Mouse (Mus musculus) hindbrain, embryonic 13.5 days (tissue): ENCODE measurements around the gene Tpbgl. TPM values are rescaled to one million over a fixed set of nuclear protein-coding genes. Genes with fewer than 3 reads are reported as not detected.

ENCODE experiments used
- ATAC-seq: fragments of 200-750 bp; cut with Nextera tagmentation; 2 replicates; pipeline ENCODE4 v1.8.0; 2017; ENCODE audit warnings: moderate TSS enrichment; ENCODE audit not compliant: low FRiP score
- H3K27ac ChIP-seq: fragments of 300-500 bp; sonication (generic); 2 replicates; pipeline ENCODE4 v1.5.1; 2015; ENCODE audit warnings: inconsistent platforms, mild to moderate bottlenecking, moderate library complexity
- H3K27me3 ChIP-seq: fragments of 300-500 bp; sonication (generic); 2 replicates; pipeline ENCODE4 v1.6.1; 2015; ENCODE audit warnings: mild to moderate bottlenecking, inconsistent platforms
- H3K36me3 ChIP-seq: fragments of 300-500 bp; sonication (generic); 2 replicates; pipeline ENCODE4 v1.6.1; 2015; ENCODE audit warnings: mild to moderate bottlenecking, inconsistent platforms
- H3K4me1 ChIP-seq: fragments of 300-500 bp; sonication (generic); replicated peaks from 2 replicates; pipeline ENCODE4 v1.6.1; 2015; ENCODE audit warnings: inconsistent platforms
- H3K4me2 ChIP-seq: fragments of 300-500 bp; sonication (generic); 2 replicates; pipeline ENCODE4 v1.6.1; 2015; ENCODE audit warnings: inconsistent platforms, mild to moderate bottlenecking, moderate library complexity
- H3K4me3 ChIP-seq: fragments of 300-500 bp; sonication (generic); 2 replicates; pipeline ENCODE4 v1.5.1; 2015; ENCODE audit warnings: mild to moderate bottlenecking, inconsistent platforms
- H3K9ac ChIP-seq: fragments of 300-500 bp; sonication (generic); 2 replicates; pipeline ENCODE4 v1.6.1; 2015; ENCODE audit warnings: mild to moderate bottlenecking, inconsistent platforms
- H3K9me3 ChIP-seq: fragments of 300-500 bp; sonication (generic); 2 replicates; pipeline ENCODE4 v1.6.1; 2016; ENCODE audit warnings: inconsistent platforms
- whole genome bisulfite sequencing: fragments of 180-500 bp; shearing (Covaris S2); methylation state at CpG from one replicate; pipeline ENCODE4 v1.1.7; 2015; 5-methylcytosine and 5-hydroxymethylcytosine counted together
- polyA plus RNA-seq: library from polyadenylated mRNA; unstranded; fragments of >200 nt; fragmentation: Nextera tagmentation; extraction: Ambion mirVana; gene quantifications from 2 replicates; pipeline ENCODE4 v1.2.1, GENCODE M21; 2015

Tpbgl gene
- polyA plus RNA-seq, 1 experiment from 2014 or later, result 1.4 TPM

DNA sequence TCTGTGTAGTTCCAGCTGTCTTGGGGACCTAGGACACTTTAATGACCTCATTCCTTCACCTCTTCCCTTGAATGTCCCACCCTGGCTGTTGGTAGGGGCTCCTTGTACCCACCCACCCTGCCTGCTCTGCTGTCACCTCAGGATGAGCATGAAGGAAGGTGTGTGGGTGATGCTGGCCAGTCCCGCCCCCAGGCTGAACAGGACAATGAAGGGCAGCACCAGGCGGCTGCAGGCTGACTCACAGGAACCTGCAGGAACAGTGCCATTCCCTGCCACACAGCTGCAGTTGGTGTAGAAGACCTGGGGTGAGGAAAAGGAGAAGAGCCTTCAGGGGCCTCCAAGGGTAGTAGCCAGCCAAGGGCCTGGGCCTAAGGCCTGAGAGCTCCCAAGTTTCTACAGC lies 35.4 kb upstream of the Tpbgl start:
- Histone ChIP-seq H3K36me3 (no peaks in the 10 kb centered on the region), H3K27ac (no peak overlapping the region), H3K9me3 (no peaks in the 10 kb centered on the region), H3K4me2 (no peak overlapping the region), H3K27me3 (no peaks in the 10 kb centered on the region), H3K4me3 (no peak overlapping the region), H3K4me1 (peaks cover 15% of the 10 kb centered on the region), H3K9ac (no peak overlapping the region)
- ATAC-seq, result no peak
- 84% methylated on average over 2 of the region's 2 CpGs for WGBS

- Histone ChIP-seq H3K4me1 (peaks cover 15% of the 10 kb centered on the region), H3K27me3 (no peaks in the 10 kb centered on the region), H3K9ac (no peak overlapping the region), H3K36me3 (no peaks in the 10 kb centered on the region), H3K9me3 (no peaks in the 10 kb centered on the region), H3K27ac (no peak overlapping the region), H3K4me2 (no peak overlapping the region), H3K4me3 (no peak overlapping the region)
- 79% methylated on average over 14 of the region's 14 CpGs for WGBS
- ATAC-seq, result no peak
Measured at GRCm38 (mm10) chr7:99661571-99662230, 34.8 kb upstream of the Tpbgl start.

GRCm38 (mm10) chr7:99661071-99661470 lies 34.2 kb upstream of the Tpbgl start:
- Histone ChIP-seq H3K9ac (no peak overlapping the region), H3K4me1 (peaks cover 15% of the 10 kb centered on the region), H3K9me3 (no peaks in the 10 kb centered on the region), H3K4me2 (no peak overlapping the region), H3K4me3 (no peak overlapping the region), H3K27me3 (no peaks in the 10 kb centered on the region), H3K27ac (no peak overlapping the region), H3K36me3 (no peaks in the 10 kb centered on the region)
- ATAC-seq, result no peak
- 92% methylated on average over 9 of the region's 9 CpGs for WGBS

DNA sequence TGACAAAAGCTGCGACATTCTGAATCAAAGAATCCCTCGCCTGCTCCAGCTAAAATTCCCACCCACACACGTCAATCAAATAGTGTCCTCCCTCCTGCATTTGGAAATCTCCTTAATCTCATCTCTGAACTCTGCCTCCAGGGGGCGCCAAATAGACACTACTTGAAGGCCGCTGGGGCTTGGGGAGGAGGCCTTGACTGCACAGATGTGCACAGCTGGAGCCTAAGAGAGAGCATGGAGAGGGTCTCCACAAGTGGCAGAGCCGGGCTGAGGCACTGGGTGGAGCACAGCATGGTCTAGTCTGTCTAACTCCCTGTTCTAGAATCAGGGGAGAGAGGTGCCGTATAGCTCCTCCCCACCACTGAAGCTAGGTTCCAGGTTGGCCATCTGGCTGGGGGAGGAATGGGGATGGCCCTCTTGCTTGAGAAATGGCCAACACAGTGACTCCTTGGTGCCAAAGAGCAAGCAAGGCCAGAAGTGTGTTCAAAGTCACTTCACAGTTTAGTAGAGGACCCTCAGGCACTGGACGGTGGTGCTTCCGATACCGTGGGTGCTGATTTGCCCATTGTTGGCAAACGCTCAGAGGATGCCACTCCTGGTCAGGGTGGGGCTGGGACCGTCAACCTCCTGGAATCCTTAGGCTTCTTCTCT lies 32.6 kb upstream of the Tpbgl start:
- H3K4me3 ChIP-seq, result no peak overlapping the region
- WGBS, result 49% methylated on average over 12 of the region's 12 CpGs
- peak; percentile 55; the same call in 1 of the 2 replicates for ATAC-seq

GRCm38 (mm10) chr7:99654244-99654643 lies 27.3 kb upstream of the Tpbgl start:
- 0 out of 2 replicates have a peak, but pooled peaks cover 2% of the 10 kb centered on the region for H3K27me3 ChIP-seq
- peaks cover 17% of the 10 kb centered on the region for H3K4me1 ChIP-seq
- no peaks in the 10 kb centered on the region for H3K9me3 ChIP-seq
- no peak overlapping the region for H3K4me2 ChIP-seq
- H3K27ac ChIP-seq, result no peak overlapping the region
- ATAC-seq, result no peak
- H3K4me3 ChIP-seq, result no peak overlapping the region
- 79% methylated on average over 11 of the region's 11 CpGs for WGBS
- no peak overlapping the region for H3K9ac ChIP-seq
- no peaks in the 10 kb centered on the region for H3K36me3 ChIP-seq

More for the DNA sequence above, 32.6 kb upstream of the Tpbgl start:
- Histone ChIP-seq H3K36me3 (no peaks in the 10 kb centered on the region), H3K27me3 (no peaks in the 10 kb centered on the region), H3K4me2 (no peak overlapping the region), H3K27ac (no peak overlapping the region), H3K9me3 (no peaks in the 10 kb centered on the region), H3K9ac (no peak overlapping the region), H3K4me1 (peaks cover 8% of the 10 kb centered on the region; the same call in 1 of the 2 replicates)

- whole genome bisulfite sequencing, result 48% methylated on average over 4 of the region's 4 CpGs
- Histone ChIP-seq H3K27ac (no peak overlapping the region), H3K4me1 (peaks cover 23% of the 10 kb centered on the region), H3K27me3 (0 out of 2 replicates have a peak, but pooled peaks cover 2% of the 10 kb centered on the region), H3K9me3 (no peaks in the 10 kb centered on the region), H3K36me3 (no peaks in the 10 kb centered on the region), H3K4me2 (no peak overlapping the region), H3K4me3 (no peak overlapping the region), H3K9ac (no peak overlapping the region)
- no peak for ATAC-seq
Measured at GRCm38 (mm10) chr7:99649585-99649984, 22.7 kb upstream of the Tpbgl start.

- Histone ChIP-seq H3K9me3 (no peaks in the 10 kb centered on the region), H3K4me2 (no peak overlapping the region), H3K27me3 (0 out of 2 replicates have a peak, but pooled peaks cover 2% of the 10 kb centered on the region), H3K27ac (no peak overlapping the region), H3K4me1 (peaks cover 23% of the 10 kb centered on the region), H3K9ac (no peak overlapping the region), H3K36me3 (no peaks in the 10 kb centered on the region), H3K4me3 (no peak overlapping the region)
- 2% methylated on average over 6 of the region's 6 CpGs for WGBS
- ATAC-seq, result no peak
Measured at GRCm38 (mm10) chr7:99648623-99649022, 21.7 kb upstream of the Tpbgl start.

DNA sequence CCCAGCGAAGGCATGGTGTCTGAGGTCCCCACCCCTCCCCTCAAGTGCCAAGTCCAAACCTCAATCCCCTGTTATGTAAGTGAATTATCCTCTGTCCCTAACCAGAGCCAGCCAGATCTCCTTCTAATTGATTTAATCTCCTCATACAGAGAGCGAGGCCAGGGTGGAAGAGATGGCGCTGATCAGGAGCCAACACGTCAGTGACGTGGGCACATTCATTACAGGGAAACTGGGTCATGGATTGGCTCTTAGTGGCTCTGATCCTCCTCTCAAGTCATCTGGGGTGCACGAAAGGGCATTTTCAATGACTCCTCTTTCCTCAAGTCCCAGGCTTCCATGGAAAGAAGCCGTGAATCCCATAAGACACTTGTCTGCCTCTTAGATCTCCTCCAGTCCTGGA lies 17.8 kb upstream of the Tpbgl start:
- 87% methylated on average over 7 of the region's 7 CpGs for WGBS
- Histone ChIP-seq H3K4me1 (peaks cover 13% of the 10 kb centered on the region; the same call in 1 of the 2 replicates), H3K4me2 (no peak overlapping the region), H3K36me3 (no peaks in the 10 kb centered on the region), H3K9me3 (no peaks in the 10 kb centered on the region), H3K4me3 (no peak overlapping the region), H3K9ac (no peak overlapping the region), H3K27me3 (no peaks in the 10 kb centered on the region), H3K27ac (no peak overlapping the region)
- ATAC-seq, result no peak

DNA sequence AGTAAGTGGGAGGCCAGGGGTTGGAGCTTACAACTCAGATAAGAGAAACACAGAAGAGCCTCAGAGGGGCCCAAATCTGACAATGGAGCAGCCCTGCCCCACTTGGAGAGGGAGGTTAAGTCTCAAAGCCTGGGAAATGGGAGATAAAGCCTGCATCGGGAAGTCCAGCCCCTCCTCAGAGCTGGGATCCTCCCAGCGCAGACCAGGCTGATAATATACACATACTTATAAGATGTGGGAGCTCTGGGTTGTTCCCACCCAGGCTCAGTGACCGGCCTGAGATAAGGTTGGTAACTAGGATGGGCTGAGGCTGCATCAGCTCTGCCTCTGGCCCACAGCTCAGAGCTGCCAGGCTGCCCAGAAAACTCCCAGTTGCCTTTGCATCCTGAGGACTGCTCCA lies 15.2 kb upstream of the Tpbgl start:
- Histone ChIP-seq H3K27ac (no peak overlapping the region), H3K9ac (no peak overlapping the region), H3K9me3 (no peaks in the 10 kb centered on the region), H3K4me1 (0 out of 2 replicates have a peak, but pooled peaks cover 5% of the 10 kb centered on the region), H3K36me3 (no peaks in the 10 kb centered on the region), H3K4me2 (no peak overlapping the region), H3K27me3 (no peaks in the 10 kb centered on the region; the same call in 1 of the 2 replicates), H3K4me3 (no peak overlapping the region)
- 55% methylated on average over 3 of the region's 3 CpGs for WGBS
- no peak for ATAC-seq

GRCm38 (mm10) chr7:99641245-99641644 lies 14.3 kb upstream of the Tpbgl start:
- H3K9me3 ChIP-seq, result no peaks in the 10 kb centered on the region
- 0 out of 2 replicates have a peak, but pooled peaks cover 5% of the 10 kb centered on the region for H3K4me1 ChIP-seq
- H3K27ac ChIP-seq, result no peak overlapping the region
- no peak for ATAC-seq
- 50% methylated on average over 4 of the region's 4 CpGs for WGBS
- H3K36me3 ChIP-seq, result no peaks in the 10 kb centered on the region
- no peak overlapping the region for H3K4me2 ChIP-seq
- no peak overlapping the region for H3K4me3 ChIP-seq
- H3K9ac ChIP-seq, result no peak overlapping the region
- no peaks in the 10 kb centered on the region; the same call in 1 of the 2 replicates for H3K27me3 ChIP-seq

GRCm38 (mm10) chr7:99633966-99634665 lies 7.2 kb upstream of the Tpbgl start:
- no peaks in the 10 kb centered on the region; the same call in 1 of the 2 replicates for H3K4me1 ChIP-seq
- WGBS, result 83% methylated on average over 8 of the region's 8 CpGs
- H3K9me3 ChIP-seq, result no peaks in the 10 kb centered on the region
- peaks cover 22% of the 10 kb centered on the region; the same call in 1 of the 2 replicates for H3K27me3 ChIP-seq
- H3K4me2 ChIP-seq, result no peak overlapping the region
- H3K4me3 ChIP-seq, result no peak overlapping the region
- H3K27ac ChIP-seq, result no peak overlapping the region
- no peak overlapping the region for H3K9ac ChIP-seq
- no peaks in the 10 kb centered on the region for H3K36me3 ChIP-seq
- no peak for ATAC-seq

DNA sequence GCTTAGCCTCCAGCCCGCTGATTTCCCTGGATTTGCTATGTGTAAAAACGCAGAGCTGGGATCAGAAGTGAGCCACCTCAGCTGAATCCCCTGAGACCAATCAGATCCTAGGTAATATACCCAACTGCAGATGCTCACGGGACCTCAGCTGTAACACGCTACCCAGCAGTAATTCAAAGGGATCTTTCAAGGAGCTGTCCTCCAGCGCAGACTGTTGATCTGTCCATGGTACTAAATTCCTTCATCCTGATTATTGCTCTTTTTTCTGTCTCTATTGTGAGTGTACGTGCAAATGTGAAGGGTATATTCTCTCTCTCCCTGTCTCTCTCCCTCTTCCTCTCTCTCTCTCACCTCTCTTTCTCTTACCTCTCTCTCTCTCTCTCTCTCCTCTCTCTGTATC lies 5.4 kb upstream of the Tpbgl start:
- peaks cover 40% of the 10 kb centered on the region for H3K27me3 ChIP-seq
- no peak overlapping the region for H3K27ac ChIP-seq
- peaks cover 3% of the 10 kb centered on the region for H3K4me1 ChIP-seq
- no peak overlapping the region for H3K4me2 ChIP-seq
- H3K9ac ChIP-seq, result no peak overlapping the region
- H3K4me3 ChIP-seq, result no peak overlapping the region
- H3K9me3 ChIP-seq, result no peaks in the 10 kb centered on the region
- 23% methylated on average over 6 of the region's 6 CpGs for WGBS
- no peak for ATAC-seq
- H3K36me3 ChIP-seq, result no peaks in the 10 kb centered on the region
